Comparison of ENCODE assay signal across 13 mouse cellular contexts in genomic region chr13:37439941-37440340, GRCm38 (mm10).
A peak's percentile ranks its signal among the peaks of the same experiment; 100 is the strongest.
DNase-seq lines count a peak whose midpoint lies in the region; ATAC-seq lines count a peak whose summit lies in the region.
"Had no signal": no experiment of that assay in that cellular context is flagged by ENCODE, and none has a peak within 500 bp of the region (broad histone marks: within the 10 kb centered on the region; RNA-seq: fewer than 3 reads in every experiment).

No protein-coding gene starts in this region.

- no peak overlapping the region for H3K4me2 ChIP-seq in hindbrain, embryonic 16.5 days (ENCODE audit: low read length)
- H3K4me2 ChIP-seq in hindbrain, embryonic 12.5 days (replicated peaks): no peak overlapping the region
- H3K4me2 ChIP-seq: kidney, embryonic 15.5 days; limb, embryonic 13.5 days had no signal

- 0 out of 2 replicates have a peak overlapping the region, but pooled peaks have one; percentile 6 for H3K9ac ChIP-seq in hindbrain, embryonic 16.5 days (ENCODE audit: low read depth, low read length)
- no peak overlapping the region for H3K9ac ChIP-seq in hindbrain, embryonic 12.5 days
- H3K9ac ChIP-seq: forebrain, postnatal 0 days; kidney, embryonic 15.5 days; limb, embryonic 13.5 days had no signal

- H3K4me1 ChIP-seq in hindbrain, embryonic 16.5 days (ENCODE audit: control insufficient read depth, insufficient read depth, low read depth, low read length): no peaks in the 10 kb centered on the region
- peaks cover 10% of the 10 kb centered on the region; the same call in 1 of the 2 replicates for H3K4me1 ChIP-seq in hindbrain, embryonic 12.5 days

- H3K9me3 ChIP-seq in hindbrain, embryonic 16.5 days (ENCODE audit: control insufficient read depth, low read length): no peaks in the 10 kb centered on the region
- no peaks in the 10 kb centered on the region for H3K9me3 ChIP-seq in hindbrain, embryonic 12.5 days (replicated peaks)
- H3K9me3 ChIP-seq: kidney, embryonic 15.5 days; limb, embryonic 13.5 days had no signal

- H3K36me3 ChIP-seq in hindbrain, embryonic 16.5 days (ENCODE audit: control insufficient read depth, insufficient read depth, low read length): no peaks in the 10 kb centered on the region
- H3K36me3 ChIP-seq in hindbrain, embryonic 12.5 days: no peaks in the 10 kb centered on the region
- H3K36me3 ChIP-seq: kidney, embryonic 15.5 days; limb, embryonic 13.5 days had no signal

- H3K4me3 ChIP-seq in hindbrain, embryonic 16.5 days (ENCODE audit: low read length): no peak overlapping the region
- no peak overlapping the region for H3K4me3 ChIP-seq in hindbrain, embryonic 12.5 days
- H3K4me3 ChIP-seq: kidney, embryonic 15.5 days; limb, embryonic 13.5 days had no signal

- H3K27me3 ChIP-seq in hindbrain, embryonic 16.5 days (replicated peaks; ENCODE audit: control insufficient read depth, insufficient read depth, low read length): peaks cover 9% of the 10 kb centered on the region
- H3K27me3 ChIP-seq in hindbrain, embryonic 12.5 days: peaks cover 39% of the 10 kb centered on the region

- no peak overlapping the region for H3K27ac ChIP-seq in hindbrain, embryonic 16.5 days (ENCODE audit: low read depth, low read length)
- H3K27ac ChIP-seq in hindbrain, embryonic 12.5 days: no peak overlapping the region
- H3K27ac ChIP-seq: hindbrain, postnatal 0 days; limb, embryonic 13.5 days had no signal

- WGBS in hindbrain, embryonic 16.5 days: 74% methylated on average over 8 of the region's 8 CpGs
- 68% methylated on average over 8 of the region's 8 CpGs for WGBS in hindbrain, embryonic 12.5 days

- DNase-seq in thymus, postnatal 0 days (ENCODE audit: low spot score): peak; percentile 46
- no peak for DNase-seq in thymus, adult 18-20 months
- DNase-seq in embryo, embryonic 10 days (ENCODE audit: low spot score): no peak
- no peak for DNase-seq in layer of hippocampus, adult 11-12 months (ENCODE audit: low spot score)
- DNase-seq: cerebellum, adult 9-11 months; forebrain, postnatal 0 days; right cerebral cortex, postnatal 25 days had no signal

- no peak for ATAC-seq in hindbrain, embryonic 16.5 days
- no peak for ATAC-seq in hindbrain, embryonic 12.5 days (ENCODE audit: low FRiP score)
- peak; percentile 42 for ATAC-seq in neutrophil, adult 5-6 weeks (ENCODE audit: extremely low read depth, insufficient number of reproducible peaks, low FRiP score, poor library complexity, severe bottlenecking)
- ATAC-seq: forebrain, postnatal 0 days; hindbrain, postnatal 0 days had no signal
